Mouse (Mus musculus) R1 (cell line): ENCODE measurements around the gene 0610009B22Rik.
"Not testable (repeated sequence)": the region's sequence is repeated elsewhere in the genome, so short reads cannot be mapped to it uniquely, and the experiment has no call there.

Source experiments
- DNase-seq: peaks from one replicate; pipeline ENCODE4 v3.0.0-alpha.2; 2018; ENCODE audit warnings: low read depth, low spot score

0610009B22Rik gene

GRCm38 (mm10) chr11:51688330-51689328 is at the start of gene 0610009B22Rik:
Gene 0610009B22Rik (minus strand): TSS chr11:51688874.
- peak; percentile 99 for DNase-seq

- DNase-seq, result not testable (repeated sequence)
Measured at GRCm38 (mm10) chr11:51734218-51734617, 45.5 kb upstream of the 0610009B22Rik start.

- DNase-seq, result no peak
Measured at GRCm38 (mm10) chr11:51732883-51733282, 44.2 kb upstream of the 0610009B22Rik start.

- DNase-seq, result no peak
Measured at GRCm38 (mm10) chr11:51721066-51721465, 32.4 kb upstream of the 0610009B22Rik start.

- DNase-seq, result no peak
Measured at GRCm38 (mm10) chr11:51707080-51707479, 18.4 kb upstream of the 0610009B22Rik start.

GRCm38 (mm10) chr11:51706451-51706850 is 17.8 kb upstream of the 0610009B22Rik start:
- peak; percentile 20 for DNase-seq

GRCm38 (mm10) chr11:51703379-51703998 is 14.8 kb upstream of the 0610009B22Rik start:
- peak; percentile 98 for DNase-seq

- peak; percentile 47 for DNase-seq
Measured at GRCm38 (mm10) chr11:51702831-51703230, 14.2 kb upstream of the 0610009B22Rik start.

- DNase-seq, result no peak
Measured at GRCm38 (mm10) chr11:51694984-51695383, 6.3 kb upstream of the 0610009B22Rik start.

GRCm38 (mm10) chr11:51690597-51690996 is 1.9 kb upstream of the 0610009B22Rik start:
- DNase-seq, result not testable (repeated sequence)

- DNase-seq, result peak; percentile 56
Measured at GRCm38 (mm10) chr11:51689343-51689742, 669 bp upstream of the 0610009B22Rik start.

- DNase-seq, result no peak
Measured at GRCm38 (mm10) chr11:51681976-51682374, 6.7 kb downstream of the 0610009B22Rik start.

GRCm38 (mm10) chr11:51681324-51681975 is 7.2 kb downstream of the 0610009B22Rik start:
- peak; percentile 91 for DNase-seq

- no peak for DNase-seq
Measured at GRCm38 (mm10) chr11:51679466-51679865, 9.2 kb downstream of the 0610009B22Rik start.

GRCm38 (mm10) chr11:51677737-51678418 is 10.8 kb downstream of the 0610009B22Rik start:
- DNase-seq, result no peak

- DNase-seq, result no peak
Measured at GRCm38 (mm10) chr11:51675386-51675785, 13.3 kb downstream of the 0610009B22Rik start.

- DNase-seq, result no peak
Measured at GRCm38 (mm10) chr11:51673291-51673690, 15.4 kb downstream of the 0610009B22Rik start.

- no peak for DNase-seq
Measured at GRCm38 (mm10) chr11:51671376-51671775, 17.3 kb downstream of the 0610009B22Rik start.

- DNase-seq, result no peak
Measured at GRCm38 (mm10) chr11:51670846-51671245, 17.8 kb downstream of the 0610009B22Rik start.

- DNase-seq, result not testable (repeated sequence)
Measured at GRCm38 (mm10) chr11:51664747-51665146, 23.9 kb downstream of the 0610009B22Rik start.

- DNase-seq, result no peak
Measured at GRCm38 (mm10) chr11:51662632-51663031, 26.0 kb downstream of the 0610009B22Rik start.
